Mouse (Mus musculus) granulocyte monocyte progenitor cell, adult 5-6 weeks (primary cell): ENCODE data around the gene Pwp2. TPM values are rescaled to one million over a fixed set of nuclear protein-coding genes. Genes with fewer than 3 reads are reported as not detected.

Experiments used
- ATAC-seq: replicated peaks from 2 replicates; pipeline ENCODE4 v1.8.0; 2016; ENCODE audit warnings: mild to moderate bottlenecking, moderate TSS enrichment, inconsistent platforms; ENCODE audit not compliant: poor library complexity, severe bottlenecking
- total RNA-seq, 2 experiments: library from RNA; stranded (forward) in 1 of 2; stranded (reverse) in 1 of 2; fragments of 200-712, 200-1000 nt in 1 of 2; fragments of >200 nt in 1 of 2; fragmentation: Nextera tagmentation in 1 of 2; gene quantifications; 2 replicates each; pipeline ENCODE4 v1.2.3; 2014 to 2017

Gene Pwp2
- total RNA-seq, 2 experiments from 2014 or later = 17.9 to 27.0 TPM

DNA sequence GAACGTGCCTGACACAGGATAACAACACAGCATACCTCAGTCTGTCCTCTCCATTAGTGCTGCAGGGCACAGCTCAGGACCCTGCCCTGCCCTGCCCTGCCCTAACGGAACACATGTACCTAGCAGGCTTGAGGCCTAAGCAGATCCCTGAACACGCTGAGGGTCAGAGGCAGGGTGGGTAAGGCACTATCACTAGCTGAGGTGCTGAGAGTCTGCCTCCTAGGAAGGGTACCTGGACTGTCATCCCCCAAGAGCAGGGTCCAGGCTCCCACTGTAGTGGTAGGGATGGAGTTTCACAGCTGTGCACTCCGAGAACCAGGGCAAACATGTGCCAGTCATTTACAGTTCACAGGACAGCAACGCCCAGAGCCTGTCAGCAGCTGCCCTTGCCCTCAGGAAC, 10.5 kb downstream of the Pwp2 start:
- no peak for ATAC-seq

GRCm38 (mm10) chr10:78171581-78171980, 13.4 kb downstream of the Pwp2 start:
- ATAC-seq = no peak

- no peak for ATAC-seq
These were observed 13.9 kb downstream of the Pwp2 start for GRCm38 (mm10) chr10:78171057-78171456.

GRCm38 (mm10) chr10:78170445-78170844, 14.5 kb downstream of the Pwp2 start:
- no peak for ATAC-seq

DNA sequence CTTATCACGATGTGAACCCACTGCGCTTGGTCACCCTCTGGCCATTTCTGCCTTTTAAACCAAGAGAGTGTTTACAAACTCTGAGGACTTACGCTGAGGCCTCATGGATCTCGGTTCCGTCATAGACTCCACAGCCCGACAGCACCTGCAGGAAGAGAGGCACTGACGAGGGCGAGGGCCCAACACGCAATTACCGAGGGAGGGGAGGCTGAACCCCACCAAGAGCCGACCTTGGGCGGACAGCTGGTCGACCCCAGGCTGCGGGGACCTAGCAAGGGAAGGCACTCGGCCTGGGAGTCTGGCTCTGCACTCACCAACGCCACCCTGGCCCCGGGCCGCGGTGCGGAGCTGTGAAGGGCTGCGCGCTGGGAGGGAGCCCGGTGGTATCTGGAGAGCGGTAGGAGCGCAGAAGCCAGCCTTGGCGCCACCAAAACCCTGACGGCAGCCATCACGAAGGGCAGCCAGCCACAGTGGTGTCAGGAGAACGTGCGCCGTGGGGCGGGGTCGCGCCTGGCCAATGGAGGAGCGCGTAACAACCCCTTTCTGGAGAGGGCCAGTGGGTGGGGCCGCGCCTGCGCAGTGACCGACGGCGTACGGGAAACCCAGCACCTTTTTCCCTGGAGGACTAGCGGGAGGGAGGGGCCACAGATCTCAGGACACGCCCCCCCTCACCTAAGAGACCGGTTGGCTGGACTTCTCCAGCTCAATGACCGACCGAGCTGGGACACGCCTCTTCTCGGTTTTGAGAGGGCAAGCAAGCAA, 15.5 kb downstream of the Pwp2 start, which contains the start of gene D10Jhu81e:
Gene D10Jhu81e (minus strand): TSS at position 502 of the 762 bp plus-strand sequence.
- ATAC-seq = peak; percentile 90

DNA sequence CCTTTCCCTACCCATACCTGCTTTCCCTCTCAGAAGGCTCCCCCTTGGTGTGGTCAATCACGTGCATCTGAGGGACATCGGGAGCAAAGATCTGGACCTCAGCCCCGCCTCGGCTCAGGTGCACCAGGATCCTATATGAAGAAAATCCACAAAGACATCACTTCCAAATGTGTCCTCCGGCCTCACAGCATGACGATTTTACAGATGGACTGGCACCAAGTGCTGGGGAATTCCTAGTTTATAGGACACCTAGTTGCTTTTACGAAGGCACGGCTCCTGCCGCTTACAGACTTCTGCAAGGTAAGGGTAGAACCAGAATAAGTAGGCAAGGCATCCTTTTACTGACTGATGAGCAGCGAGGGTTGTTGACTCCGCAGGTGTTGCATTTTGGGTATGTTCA, 16.2 kb downstream of the Pwp2 start:
- ATAC-seq = no peak

GRCm38 (mm10) chr10:78167775-78168174, 17.2 kb downstream of the Pwp2 start:
- ATAC-seq = no peak

DNA sequence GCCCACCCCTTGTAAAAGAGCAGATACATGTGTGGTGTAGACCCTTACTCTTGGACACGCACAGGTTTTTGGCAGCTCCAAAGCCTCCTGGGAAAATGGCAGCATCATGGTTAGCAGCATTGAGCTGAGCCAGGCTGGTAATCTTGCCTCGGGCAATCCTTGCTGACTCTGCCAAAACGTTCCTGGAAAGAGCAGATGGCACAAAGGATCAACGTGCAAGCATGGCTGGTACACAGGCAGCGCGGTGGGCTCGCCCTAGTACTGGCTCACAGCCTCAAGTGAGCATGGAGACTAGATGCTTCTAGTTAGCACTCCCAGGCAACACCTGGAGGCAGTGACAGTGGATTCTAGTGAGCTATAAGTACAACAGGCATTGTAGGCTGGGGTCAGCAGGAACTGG, 17.6 kb downstream of the Pwp2 start:
- no peak for ATAC-seq

GRCm38 (mm10) chr10:78165256-78166005, 19.5 kb downstream of the Pwp2 start:
- no peak for ATAC-seq

GRCm38 (mm10) chr10:78164786-78165185, 20.2 kb downstream of the Pwp2 start:
- ATAC-seq = no peak

GRCm38 (mm10) chr10:78163923-78164322, 21.0 kb downstream of the Pwp2 start:
- peak; percentile 63 for ATAC-seq

DNA sequence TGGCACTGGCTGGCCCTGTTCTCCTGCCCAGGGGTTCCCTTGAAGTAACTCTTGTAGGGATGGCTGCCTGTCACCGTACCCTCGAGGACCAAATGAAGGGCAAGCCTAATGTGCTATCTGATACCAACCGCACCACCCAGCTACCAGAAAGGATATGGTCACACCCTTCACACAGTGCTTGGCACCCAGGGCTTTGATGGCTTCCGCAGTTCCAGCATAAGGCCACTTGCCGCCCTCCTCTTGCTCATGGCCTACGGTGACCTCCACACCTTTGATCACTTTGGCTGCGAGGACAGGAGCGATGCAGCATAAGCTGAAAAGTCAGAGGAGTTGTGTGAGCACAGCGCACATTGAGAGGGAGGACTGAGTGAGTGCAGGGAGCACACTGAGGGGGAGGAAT, 21.7 kb downstream of the Pwp2 start:
- ATAC-seq = no peak

- ATAC-seq = no peak
These were observed 22.3 kb downstream of the Pwp2 start for GRCm38 (mm10) chr10:78162646-78163045.

DNA sequence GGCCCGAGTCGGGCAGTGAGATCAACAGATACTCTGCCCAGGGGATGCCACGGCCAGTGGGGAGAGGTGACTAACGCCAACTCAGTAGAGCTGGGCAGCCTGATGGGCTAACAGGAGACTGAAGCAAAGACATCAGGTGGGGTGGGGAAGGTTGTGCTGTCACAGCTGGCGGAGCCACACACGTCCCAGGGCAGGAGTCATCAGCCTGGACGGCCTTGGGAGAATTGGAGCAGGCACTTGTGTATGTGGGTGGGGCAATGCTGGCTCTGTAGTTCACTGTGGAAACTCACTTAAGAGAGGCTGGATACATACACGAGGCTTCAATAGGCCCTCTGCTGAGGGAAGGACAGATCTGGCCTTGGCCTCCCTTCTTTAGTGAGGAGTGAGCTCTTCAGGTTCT, 23.9 kb downstream of the Pwp2 start:
- ATAC-seq = no peak

DNA sequence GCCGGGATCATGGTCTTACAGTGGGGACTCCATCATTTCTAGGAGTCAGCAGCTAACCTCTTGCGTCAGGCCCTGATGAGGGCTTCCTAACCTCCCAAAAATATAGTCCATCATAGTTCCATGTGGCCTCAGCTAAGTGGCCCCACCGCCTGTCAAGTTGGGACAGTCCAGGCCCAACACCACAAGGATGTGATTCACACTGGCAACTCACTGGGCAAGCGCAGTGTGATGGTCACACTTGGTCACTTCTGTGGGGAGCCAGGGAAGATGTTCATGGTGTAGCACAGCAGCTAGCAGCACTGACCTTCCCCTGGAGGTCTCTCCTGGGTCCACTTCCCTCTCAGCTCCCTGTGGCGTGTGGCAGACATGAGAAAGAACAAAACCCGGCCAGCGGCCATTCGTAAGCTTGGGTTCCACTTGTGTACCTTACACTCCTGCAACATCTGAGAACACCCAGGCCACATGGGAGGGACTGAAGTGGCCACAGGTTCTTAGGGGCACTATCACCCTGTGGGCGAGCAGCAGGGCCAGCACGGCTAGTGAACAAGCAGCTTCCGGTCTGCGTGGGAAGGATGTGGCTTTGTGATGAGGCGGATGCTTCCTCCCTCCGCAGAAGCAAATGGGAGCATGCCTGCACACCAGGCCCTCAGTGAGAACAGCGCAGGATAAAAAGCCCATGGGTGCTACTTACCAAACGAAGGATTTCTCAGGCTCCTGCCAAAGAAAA, 24.4 kb downstream of the Pwp2 start:
- ATAC-seq = peak; percentile 34

DNA sequence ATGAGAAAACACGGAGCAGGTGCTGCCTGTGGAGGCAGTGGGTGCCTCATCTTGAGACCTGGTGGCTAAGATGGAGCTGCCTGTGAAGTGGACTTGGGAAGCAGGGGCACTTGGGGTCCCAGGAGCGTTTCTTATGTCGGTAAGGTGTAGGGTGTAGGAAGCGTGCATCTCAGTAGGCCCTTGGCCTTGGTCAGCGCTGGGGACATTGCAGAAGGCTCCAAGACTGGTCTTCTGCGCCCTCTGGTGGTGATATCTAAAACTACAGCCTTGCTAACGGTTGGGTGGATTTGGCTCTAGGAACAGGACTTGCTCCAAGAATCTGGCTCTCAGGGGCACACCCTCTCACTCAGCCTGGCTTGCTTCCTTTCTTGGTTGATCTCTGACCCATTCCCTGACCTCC, 25.0 kb downstream of the Pwp2 start:
- peak; percentile 64 for ATAC-seq

GRCm38 (mm10) chr10:78159252-78159878, 25.6 kb downstream of the Pwp2 start:
- ATAC-seq = no peak

DNA sequence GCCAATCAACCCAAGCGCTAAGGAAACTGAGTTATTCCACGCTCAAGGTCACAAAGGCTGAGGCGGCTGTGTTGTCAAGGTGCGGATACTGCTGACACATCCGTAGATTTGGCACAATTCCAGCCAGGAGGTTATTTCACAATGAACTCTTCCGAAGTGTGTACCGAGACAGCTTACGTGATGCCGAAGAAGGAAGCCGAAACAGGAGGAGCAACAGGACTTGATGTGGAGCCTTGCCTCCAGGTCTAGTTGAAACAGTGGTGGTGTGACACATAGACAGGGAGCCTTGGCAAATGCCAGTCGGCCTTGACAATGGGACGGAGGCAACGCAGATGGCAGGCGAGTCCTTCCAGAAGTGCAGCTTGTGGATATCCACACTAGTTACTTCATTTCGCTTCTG, 26.9 kb downstream of the Pwp2 start:
- ATAC-seq = no peak

GRCm38 (mm10) chr10:78156926-78157325, 28.0 kb downstream of the Pwp2 start:
- ATAC-seq = no peak
